Mouse (Mus musculus) cerebellum, adult 2 months (tissue): ENCODE results near the gene Ncoa1.

Experiments used
- CTCF ChIP-seq: fragments of 200-500 bp; IDR thresholded peaks from 2 replicates; pipeline ENCODE4 v1.5.1; 2011; ENCODE audit warnings: low read depth, mild to moderate bottlenecking, control low read depth, low read length, moderate library complexity, borderline replicate concordance; ENCODE audit not compliant: insufficient read depth
- POLR2A ChIP-seq: fragments of 200-500 bp; IDR thresholded peaks from 2 replicates; pipeline ENCODE4 v1.6.1; 2011; ENCODE audit warnings: low read length, control low read depth, borderline replicate concordance; ENCODE audit not compliant: insufficient read depth

- no peak for TF ChIP-seq POLR2A
- no peak for TF ChIP-seq CTCF
These were observed 13.3 kb downstream of the Ncoa1 start for GRCm38 (mm10) chr12:4463701-4464100.
